Mouse (Mus musculus) CD8-positive naive resting alpha-beta T cell, adult 57 days (primary cell): Measurements from ENCODE around the gene S100a2. TPM values are rescaled to one million over a fixed set of nuclear protein-coding genes. Genes with fewer than 3 reads are reported as not detected.

Source experiments
- total RNA-seq: library from RNA; stranded (reverse); gene quantifications from one replicate; pipeline ENCODE4 v1.2.4, GENCODE M21; 2023

Gene S100a2
- not detected for total RNA-seq

DNA sequence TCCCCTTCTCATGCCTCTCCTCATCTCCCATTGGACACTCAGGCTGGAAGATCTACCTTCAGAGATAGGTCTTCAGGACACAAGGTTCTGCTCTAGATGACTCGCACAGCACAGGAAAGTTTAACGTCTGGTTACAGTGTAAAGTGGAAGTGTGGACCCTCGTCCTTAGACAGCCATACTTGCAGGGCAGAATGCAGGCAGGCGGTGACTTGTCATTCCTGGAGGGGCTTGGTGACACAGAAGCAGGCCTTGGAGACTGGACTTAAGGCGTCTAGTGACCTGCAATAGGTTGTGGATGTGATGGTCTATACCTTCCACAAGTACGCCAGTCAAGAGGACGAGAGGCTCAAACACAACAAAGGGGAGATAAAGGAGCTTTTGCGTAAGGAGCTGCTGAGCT, at the start of gene S100a2:
TSS of gene S100a2 (plus strand) at position 301 of the 400 bp plus-strand sequence.

DNA sequence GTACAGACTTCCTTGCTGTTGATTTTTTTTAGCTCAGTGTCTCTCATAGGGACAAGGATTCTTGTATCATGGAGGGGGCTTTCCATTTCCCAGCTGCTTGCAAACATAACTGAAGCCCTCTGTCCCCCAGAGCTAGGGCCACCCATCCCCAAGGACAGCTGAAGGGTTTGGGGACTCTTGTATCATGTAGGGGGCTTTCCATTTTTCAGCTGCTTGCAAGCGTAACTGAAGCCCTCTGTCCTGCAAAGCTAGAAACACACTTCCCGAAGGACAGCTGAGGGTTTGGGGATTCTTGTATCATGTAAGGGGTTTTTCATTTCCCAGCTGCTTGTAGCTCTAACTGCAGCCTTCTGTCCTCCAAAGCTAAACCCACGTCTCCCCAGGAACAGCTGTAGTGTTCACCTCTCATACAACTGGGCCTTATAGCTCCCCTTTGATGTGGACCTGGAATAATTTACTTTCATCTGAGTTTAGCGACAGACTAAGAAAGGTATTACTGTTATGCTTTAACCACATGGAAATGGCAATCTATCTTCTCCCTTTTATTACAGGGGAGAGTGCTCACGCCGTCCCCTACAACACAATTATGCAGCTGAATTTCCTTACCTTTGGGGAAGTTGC, 29.9 kb upstream of the S100a2 start, which contains the start of gene S100a3:
TSS of gene S100a3 (plus strand) at position 571 of the 621 bp plus-strand sequence.

DNA sequence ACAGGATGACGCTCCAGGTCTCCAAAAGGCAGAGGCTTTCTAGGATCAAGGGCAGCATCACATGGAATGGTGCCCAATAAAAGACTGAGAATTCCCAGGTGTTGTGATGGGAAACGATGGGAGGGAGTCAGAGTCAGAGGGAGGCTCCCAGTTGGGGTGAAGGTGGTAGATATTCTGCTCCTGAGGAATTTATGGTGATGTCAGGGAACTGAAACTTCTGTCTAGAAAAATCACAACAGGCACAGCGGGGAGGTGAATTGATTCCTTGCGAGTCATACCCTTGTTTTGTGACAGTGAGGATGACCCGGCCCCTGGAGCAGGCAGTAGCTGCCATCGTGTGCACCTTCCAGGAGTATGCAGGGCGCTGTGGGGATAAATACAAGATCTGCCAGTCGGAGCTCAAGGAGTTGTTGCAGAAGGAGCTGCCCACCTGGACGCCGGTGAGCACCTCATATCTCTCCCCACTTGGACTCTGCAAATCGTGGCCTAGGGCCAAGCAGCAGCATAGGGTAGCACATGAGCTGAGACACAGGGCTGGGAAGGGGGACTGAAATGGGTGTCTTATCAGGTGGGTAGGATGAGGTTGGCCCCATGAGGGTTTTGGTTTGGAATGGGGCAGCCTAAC, 11.6 kb downstream of the S100a2 start, which contains the start of gene Gm42674:
TSS of gene Gm42674 (plus strand) at position 419 of the 625 bp plus-strand sequence.

DNA sequence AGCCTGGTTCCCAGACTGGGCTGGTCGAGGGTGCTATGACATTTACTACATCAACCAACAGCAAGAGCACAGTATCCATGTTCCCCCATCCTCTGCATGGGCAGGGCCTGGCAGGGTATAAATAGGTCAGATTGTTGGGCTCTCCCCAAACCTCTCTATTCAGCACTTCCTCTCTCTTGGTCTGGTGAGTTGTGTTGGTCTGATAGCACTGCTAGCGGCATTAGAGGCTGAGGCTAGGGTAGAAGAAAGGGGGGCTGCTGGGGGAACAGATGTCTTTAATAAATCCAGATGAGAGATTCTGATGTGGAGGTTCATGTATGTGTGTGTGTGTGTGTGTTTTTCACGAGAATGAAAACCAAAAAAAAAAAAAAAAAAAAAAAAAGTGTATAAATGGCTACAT, 13.6 kb downstream of the S100a2 start, which contains the start of gene S100a4:
TSS of gene S100a4 (plus strand) at position 149 of the 400 bp plus-strand sequence.

DNA sequence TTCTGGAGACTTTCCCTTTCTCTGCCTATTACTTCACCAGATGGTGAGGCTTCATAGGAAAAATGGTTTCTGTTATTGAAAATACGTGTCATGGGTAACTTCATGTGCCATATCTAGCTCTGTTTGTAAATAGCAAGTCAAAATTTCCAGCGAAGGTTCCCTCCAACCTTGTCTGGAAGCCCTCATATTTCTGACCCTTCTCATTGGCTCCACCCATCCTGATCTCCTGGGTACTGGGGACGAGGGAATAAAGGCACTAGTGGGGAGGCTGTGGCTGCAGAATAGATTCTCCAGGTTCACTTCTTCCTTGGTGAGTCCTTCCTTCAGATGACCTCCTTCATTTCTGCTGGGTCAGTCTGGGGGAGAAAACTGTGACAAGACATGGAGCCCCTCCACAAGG, 18.2 kb downstream of the S100a2 start, which contains the start of gene S100a5:
TSS of gene S100a5 (plus strand) at position 301 of the 400 bp plus-strand sequence.

DNA sequence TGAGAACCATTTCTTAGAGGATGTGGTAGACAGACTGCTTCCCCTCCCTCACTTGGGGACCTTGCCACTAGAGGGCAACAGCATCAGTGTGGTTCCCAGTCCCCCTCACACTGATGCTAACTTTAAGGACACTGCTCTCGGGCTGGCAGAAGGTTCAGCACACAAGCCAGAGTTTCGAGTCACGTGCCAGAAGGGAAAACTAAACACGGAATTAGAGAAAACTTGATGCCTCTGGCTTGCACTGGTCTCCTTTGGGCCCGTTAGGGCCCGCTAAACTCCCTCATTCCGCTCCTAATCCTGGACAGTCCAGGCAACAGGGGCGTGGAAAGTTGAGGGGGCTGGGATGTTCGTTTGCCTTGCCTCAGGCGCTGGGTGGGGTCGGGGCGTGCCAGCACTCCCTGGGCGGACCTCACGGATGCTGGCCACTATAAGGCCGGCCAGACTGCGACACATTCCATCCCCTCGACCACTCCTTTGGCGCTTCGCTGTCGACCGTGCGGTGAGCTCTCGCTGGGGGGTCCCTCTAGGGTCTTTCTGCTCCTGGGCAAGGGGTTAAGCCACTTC, 22.8 kb downstream of the S100a2 start, which contains the start of gene S100a6:
TSS of gene S100a6 (plus strand) at position 155 of the 564 bp plus-strand sequence.

Other genes starting within 250 kb of the S100a2 start
- 0.92 TPM for gene Slc27a3, start 200.3 kb upstream of the S100a2 start, total RNA-seq
- gene Ints3, start 156.6 kb upstream of the S100a2 start, total RNA-seq = 46.2 TPM
- not detected for gene Npr1, start 124.4 kb upstream of the S100a2 start, total RNA-seq
- 87.3 TPM for gene Ilf2, start 114.1 kb upstream of the S100a2 start, total RNA-seq
- 39.5 TPM for gene Snapin, start 99.2 kb upstream of the S100a2 start, total RNA-seq
- gene Chtop, start 80.7 kb upstream of the S100a2 start, total RNA-seq = 191 TPM
- 3.9 TPM for gene S100a1, start 75.9 kb upstream of the S100a2 start, total RNA-seq
- gene S100a13, start 75.8 kb upstream of the S100a2 start, total RNA-seq = 23.9 TPM
- 0.86 TPM for gene S100a14, start 63.4 kb upstream of the S100a2 start, total RNA-seq
- not detected for gene S100a16, start 53.0 kb upstream of the S100a2 start, total RNA-seq
- gene S100a3, start 29.7 kb upstream of the S100a2 start, total RNA-seq = not detected
- not detected for gene Gm42674, start 11.7 kb downstream of the S100a2 start, total RNA-seq
- gene S100a4, start 13.5 kb downstream of the S100a2 start, total RNA-seq = 7.6 TPM
- not detected for gene S100a5, start 18.3 kb downstream of the S100a2 start, total RNA-seq
- 8.8 TPM for gene S100a6, start 22.6 kb downstream of the S100a2 start, total RNA-seq
- gene S100a7a, start 63.8 kb downstream of the S100a2 start, total RNA-seq = not detected
- gene S100a8, start 78.7 kb downstream of the S100a2 start, total RNA-seq = 24.0 TPM
- gene S100a9, start 105.5 kb downstream of the S100a2 start, total RNA-seq = 28.6 TPM
- not detected for gene Pglyrp4, start 136.7 kb downstream of the S100a2 start, total RNA-seq
- gene Gm5849, start 187.6 kb downstream of the S100a2 start, total RNA-seq = not detected